Comparison of ENCODE assay signal across 14 mouse cellular contexts in the genomic region with DNA sequence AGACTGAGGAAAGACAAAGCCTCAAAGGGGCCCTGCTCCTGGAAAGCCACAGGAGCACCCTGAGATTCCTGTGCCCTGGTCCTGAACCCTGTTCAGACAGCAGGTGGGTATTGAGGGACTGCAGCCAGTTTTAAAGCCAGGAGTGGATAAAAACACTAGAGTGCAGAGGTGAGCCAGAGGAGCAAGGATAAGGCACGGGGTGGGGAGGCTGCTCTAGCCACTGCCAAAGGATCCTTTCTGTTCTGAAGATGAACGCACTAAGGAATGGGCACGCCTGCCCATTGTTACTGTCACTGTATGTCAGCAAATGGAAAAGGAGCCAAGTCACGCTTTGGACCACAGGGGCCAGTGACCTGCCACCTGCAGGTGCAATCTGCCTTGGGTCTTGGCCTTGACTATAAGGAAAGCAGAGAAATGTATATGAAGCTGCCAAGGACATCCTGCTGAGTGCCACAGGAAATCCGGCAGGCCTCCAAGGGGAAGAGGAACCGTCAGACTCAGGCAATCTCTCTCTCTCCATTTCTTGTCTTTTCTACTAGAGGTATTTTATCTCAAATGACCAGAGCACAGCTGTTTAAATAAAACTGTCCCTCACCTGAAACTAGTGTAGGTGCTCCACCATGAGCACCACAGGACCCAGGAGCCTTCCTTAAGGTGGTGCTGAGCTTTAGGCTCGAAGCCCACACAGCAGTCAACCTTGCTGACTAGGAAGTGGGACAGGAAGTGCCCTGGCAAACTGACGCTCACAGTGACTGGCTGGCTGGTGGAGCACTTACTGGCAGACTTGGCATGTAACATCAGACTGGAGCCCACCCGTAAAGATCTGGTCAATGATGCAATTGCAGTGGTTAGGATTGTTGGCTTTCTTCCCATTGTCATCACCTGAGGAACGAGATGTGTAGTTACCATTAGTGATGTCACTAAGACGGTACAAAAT. TPM values are rescaled to one million over a fixed set of nuclear protein-coding genes. Genes with fewer than 3 reads are reported as not detected.
A peak's percentile ranks its signal among the peaks of the same experiment; 100 is the strongest.
DNase-seq lines count a peak whose midpoint lies in the region; ATAC-seq and TF ChIP-seq lines count a peak whose summit lies in the region.
"Had no signal": no experiment of that assay in that cellular context is flagged by ENCODE, and none has a peak within 500 bp of the region (broad histone marks: within the 10 kb centered on the region; RNA-seq: fewer than 3 reads in every experiment).

No protein-coding gene starts in this region.

- ATAC-seq in frontal cortex, adult (ENCODE audit: low TSS enrichment) = no peak
- no peak for ATAC-seq in erythroid progenitor cell, adult 5-6 weeks (replicated peaks; ENCODE audit: low FRiP score, poor library complexity, severe bottlenecking)

- TF ChIP-seq POLR2A in thymus, adult 2 months (IDR thresholded peaks at IDR 0.05; ENCODE audit: control insufficient read depth, extremely low read depth, insufficient read depth, low read length, poor library complexity) = no peak

- H3K79me2 ChIP-seq in macrophage (ENCODE audit: inconsistent target) = no peaks in the 10 kb centered on the region

- no peak overlapping the region for H3K4me3 ChIP-seq in thymus, adult 2 months (ENCODE audit: control insufficient read depth, insufficient read depth, low read length)
- no peak overlapping the region for H3K4me3 ChIP-seq in macrophage (ENCODE audit: inconsistent target)
- H3K4me3 ChIP-seq: embryonic facial prominence, embryonic 15.5 days; heart, adult 2 months; neural tube, embryonic 15.5 days had no signal

- peaks cover 14% of the 10 kb centered on the region for H3K4me1 ChIP-seq in thymus, adult 2 months (replicated peaks; ENCODE audit: control insufficient read depth, insufficient read depth, low read length)
- H3K4me1 ChIP-seq: embryonic facial prominence, embryonic 15.5 days; neural tube, embryonic 15.5 days had no signal

- H3K27me3 ChIP-seq in thymus, adult 2 months (ENCODE audit: control insufficient read depth, insufficient read depth, low read length) = no peaks in the 10 kb centered on the region
- H3K27me3 ChIP-seq: embryonic facial prominence, embryonic 15.5 days; neural tube, embryonic 15.5 days had no signal

- no peak for TF ChIP-seq CTCF in thymus, adult 2 months (IDR thresholded peaks at IDR 0.05; ENCODE audit: borderline replicate concordance, control insufficient read depth, extremely low read depth, insufficient read depth, low read length, poor library complexity)

- 28% methylated on average over 11 of the region's 11 CpGs for WGBS in thymus, adult 2 months
- WGBS in macrophage (ENCODE audit: missing documents) = 9% methylated on average over 11 of the region's 11 CpGs

- H3K27ac ChIP-seq in thymus, adult 2 months (ENCODE audit: control insufficient read depth, insufficient read depth, low read length) = peak overlapping the region; percentile 86
- peak overlapping the region; percentile 71 for H3K27ac ChIP-seq in macrophage
- H3K27ac ChIP-seq: embryonic facial prominence, embryonic 15.5 days; heart, adult 2 months; neural tube, embryonic 15.5 days had no signal

- DNase-seq in thymus, adult 2 months = peak; percentile 30
- no peak for DNase-seq in thymus, adult 18-20 months
- DNase-seq in cerebellum, adult 8-10 months = peak; percentile 64
- DNase-seq in gastrocnemius, adult 18-20 months (ENCODE audit: low spot score) = no peak
- DNase-seq: heart, adult 2 months; kidney, adult 2 months; lung, adult 18-20 months; midbrain, embryonic 14.5 days had no signal

- peaks cover 73% of the 10 kb centered on the region for H3K36me3 ChIP-seq in thymus, adult 2 months (ENCODE audit: control insufficient read depth, insufficient read depth, low read length)
- H3K36me3 ChIP-seq in macrophage (ENCODE audit: inconsistent target) = peaks cover 73% of the 10 kb centered on the region

RNA-seq across cellular contexts. Expression of a gene that starts 14.8 kb away (rescaled TPM):
- polyA plus RNA-seq in thymus, adult 2 months (2012; rRNA removed) = 57.5 and 68.6 TPM in 2 replicates
- total RNA-seq in macrophage (2018; cell fraction: chromatin; rRNA removed) = 10 to 100 TPM in 25 of 26 experiments, 1 to 10 TPM in 1; 7.6 to 35.9 (median 24.8) TPM
- total RNA-seq in macrophage (2018; cell fraction: cytosol; rRNA removed) = 10 to 100 TPM; 20.6 to 39.1 (median 31.9) TPM
- total RNA-seq in macrophage (2018; cell fraction: nucleus; rRNA removed) = 10 to 100 TPM; 13.4 to 39.8 (median 27.5) TPM
- polyA plus RNA-seq in macrophage (2018) = 20.1 to 31.2 TPM (median 25.8 TPM) in 3 replicates
- total RNA-seq in gastrocnemius, adult 18-20 months (2021) = 10 to 100 TPM; 12.9 to 15.6 TPM
- total RNA-seq in erythroid progenitor cell, adult 5-6 weeks (2015; ENCODE audit: low replicate concordance) = 4.2 and 4.7 TPM in 2 replicates
- total RNA-seq in erythroid progenitor cell, adult 5-6 weeks (2017; ENCODE audit: low replicate concordance) = 7.7 and 17.5 TPM in 2 replicates

RNA-seq across cellular contexts. Expression of a gene that starts 33.5 kb away (rescaled TPM):
- polyA plus RNA-seq in thymus, adult 2 months (2012; rRNA removed) = 134 and 160 TPM in 2 replicates
- total RNA-seq in macrophage (2018; cell fraction: chromatin; rRNA removed) = 10 to 100 TPM in 13 of 26 experiments, 1 to 10 TPM in 13; 1.8 to 42.9 (median 11.1) TPM
- 10 to 100 TPM; 30.6 to 61.4 (median 49.5) TPM for total RNA-seq in macrophage (2018; cell fraction: cytosol; rRNA removed)
- 10 to 100 TPM in 25 of 26 experiments, 1 to 10 TPM in 1; 9.8 to 70.3 (median 24.3) TPM for total RNA-seq in macrophage (2018; cell fraction: nucleus; rRNA removed)
- polyA plus RNA-seq in macrophage (2018) = 35.3 to 55.0 TPM (median 51.2 TPM) in 3 replicates
- under 1 TPM in 1 of 2 experiments, not detected in 1; 0.43 TPM for total RNA-seq in gastrocnemius, adult 18-20 months (2021)
- total RNA-seq in erythroid progenitor cell, adult 5-6 weeks (2015; ENCODE audit: low replicate concordance) = 7.1 and 15.1 TPM in 2 replicates
- 4.0 and 6.5 TPM in 2 replicates for total RNA-seq in erythroid progenitor cell, adult 5-6 weeks (2017; ENCODE audit: low replicate concordance)

RNA-seq across cellular contexts. Expression of a gene that starts 47.3 kb away (rescaled TPM):
- polyA plus RNA-seq in thymus, adult 2 months (2012; rRNA removed) = 1.4 and 1.6 TPM in 2 replicates
- not detected for total RNA-seq in macrophage (2018; cell fraction: chromatin; rRNA removed)
- total RNA-seq in macrophage (2018; cell fraction: cytosol; rRNA removed) = not detected
- not detected for total RNA-seq in macrophage (2018; cell fraction: nucleus; rRNA removed)
- not detected in 3 replicates for polyA plus RNA-seq in macrophage (2018)
- total RNA-seq in gastrocnemius, adult 18-20 months (2021) = under 1 TPM; 0.33 to 0.48 TPM
- not detected in 2 replicates for total RNA-seq in erythroid progenitor cell, adult 5-6 weeks (2015; ENCODE audit: low replicate concordance)
- total RNA-seq in erythroid progenitor cell, adult 5-6 weeks (2017; ENCODE audit: low replicate concordance) = not detected in 2 replicates
- polyA plus RNA-seq: G1E had no signal

Comparison
In these comparisons a context has a peak if more than half of its experiments do, and no peak if none do; other contexts are left out.
1. DNase-seq: peak in thymus, adult 2 months (single experiment) and cerebellum, adult 8-10 months (single experiment); none in thymus, adult 18-20 months (0 of 2) and gastrocnemius, adult 18-20 months (single experiment).